ENCODE assay signal across 11 mouse cellular contexts in genomic region chr2:44347781-44348180, GRCm38 (mm10).
"Had no signal": no experiment of that assay in that cellular context is flagged by ENCODE, and none has a peak within 500 bp of the region (broad histone marks: within the 10 kb centered on the region; RNA-seq: fewer than 3 reads in every experiment).

No protein-coding gene starts in this region.

- DNase-seq: gastrocnemius, postnatal 14 days; gastrocnemius, postnatal 36 days; heart, adult 2 months; heart, postnatal 10 days; heart, postnatal 4 days; kidney, adult 18-20 months; kidney, adult 8-10 months; kidney, postnatal 10 days; kidney, postnatal 25 days; kidney, postnatal 4 days; left cerebral cortex, postnatal 4 days had no signal
